Comparison of ENCODE assay signal across 29 mouse cellular contexts in genomic region chr2:131156987-131157386, GRCm38 (mm10). TPM values are rescaled to one million over a fixed set of nuclear protein-coding genes. Genes with fewer than 3 reads are reported as not detected.
A peak's percentile ranks its signal among the peaks of the same experiment; 100 is the strongest.
DNase-seq lines count a peak whose midpoint lies in the region; ATAC-seq and TF ChIP-seq lines count a peak whose summit lies in the region.
"Had no signal": no experiment of that assay in that cellular context is flagged by ENCODE, and none has a peak within 500 bp of the region (broad histone marks: within the 10 kb centered on the region; RNA-seq: fewer than 3 reads in every experiment).

No protein-coding gene starts in this region.

- H3K9me3 ChIP-seq in heart, embryonic 13.5 days: no peaks in the 10 kb centered on the region
- no peaks in the 10 kb centered on the region for H3K9me3 ChIP-seq in liver, embryonic 14.5 days (ENCODE audit: control insufficient read depth, low read length)
- H3K9me3 ChIP-seq in hindbrain, embryonic 10.5 days: no peaks in the 10 kb centered on the region
- H3K9me3 ChIP-seq: embryonic facial prominence, embryonic 10.5 days; heart, embryonic 15.5 days; limb, embryonic 12.5 days; midbrain, embryonic 12.5 days had no signal

- H3K9ac ChIP-seq in heart, embryonic 13.5 days: no peak overlapping the region
- no peak overlapping the region for H3K9ac ChIP-seq in liver, embryonic 14.5 days (replicated peaks)
- H3K9ac ChIP-seq: heart, embryonic 15.5 days; limb, embryonic 12.5 days; lung, embryonic 14.5 days had no signal

- DNase-seq in heart, adult 8-10 months (ENCODE audit: low spot score): no peak
- DNase-seq in 416B (ENCODE audit: low read depth): peak; percentile 68
- DNase-seq in adipocyte (ENCODE audit: low spot score): peak; percentile 51
- DNase-seq in liver, embryonic 14.5 days (ENCODE audit: low read depth in 3 of 3, low spot score in 3 of 3): no peak
- no peak for DNase-seq in hindbrain, embryonic 10.5 days (ENCODE audit: low spot score)
- DNase-seq in layer of hippocampus, adult 2 months (ENCODE audit: low spot score in 2 of 2): no peak
- DNase-seq: adrenal gland, postnatal 25 days; cerebellum, adult 11 months; gastrocnemius, postnatal 10 days; heart, postnatal 36 days; layer of hippocampus, postnatal 36 days; lung, embryonic 14.5 days; right cerebral cortex, postnatal 14 days; thymus, postnatal 25 days had no signal

- WGBS in heart, embryonic 13.5 days: 84% methylated on average over 7 of the region's 7 CpGs
- 88% methylated on average over 7 of the region's 7 CpGs for WGBS in liver, embryonic 14.5 days (ENCODE audit: insufficient replicate concordance)
- 94% methylated on average over 7 of the region's 7 CpGs for WGBS in hindbrain, embryonic 10.5 days

- no peak for ATAC-seq in heart, embryonic 13.5 days (ENCODE audit: extremely low read depth, insufficient number of reproducible peaks, low FRiP score, low TSS enrichment)
- ATAC-seq in liver, embryonic 14.5 days (ENCODE audit: insufficient read depth): no peak
- ATAC-seq: activated CD4-positive, CD25-positive, alpha-beta regulatory T cell, adult 4 months; forebrain, embryonic 14.5 days; hindbrain, postnatal 0 days; intestine, embryonic 16.5 days had no signal

- no peak overlapping the region for H3K4me3 ChIP-seq in heart, embryonic 13.5 days
- no peak overlapping the region for H3K4me3 ChIP-seq in liver, embryonic 14.5 days (ENCODE audit: insufficient read depth in 1 of 2, low read depth in 2 of 2, low read length in 2 of 2)
- no peak overlapping the region for H3K4me3 ChIP-seq in hindbrain, embryonic 10.5 days
- H3K4me3 ChIP-seq in layer of hippocampus, adult 2 months: no peak overlapping the region
- H3K4me3 ChIP-seq: embryonic facial prominence, embryonic 10.5 days; heart, embryonic 15.5 days; limb, embryonic 12.5 days; midbrain, embryonic 12.5 days had no signal

- H3K27me3 ChIP-seq in heart, embryonic 13.5 days (replicated peaks): no peaks in the 10 kb centered on the region
- H3K27me3 ChIP-seq in liver, embryonic 14.5 days (ENCODE audit: control insufficient read depth, insufficient read depth, low read length): no peaks in the 10 kb centered on the region
- no peaks in the 10 kb centered on the region for H3K27me3 ChIP-seq in hindbrain, embryonic 10.5 days (ENCODE audit: insufficient read depth, poor library complexity, severe bottlenecking)
- H3K27me3 ChIP-seq: heart, embryonic 15.5 days; limb, embryonic 12.5 days; midbrain, embryonic 12.5 days had no signal

- no peak overlapping the region for H3K27ac ChIP-seq in heart, embryonic 13.5 days (replicated peaks)
- no peak overlapping the region for H3K27ac ChIP-seq in liver, embryonic 14.5 days
- H3K27ac ChIP-seq in hindbrain, embryonic 10.5 days: no peak overlapping the region
- H3K27ac ChIP-seq in layer of hippocampus, adult 2 months: no peak overlapping the region
- H3K27ac ChIP-seq: embryonic facial prominence, embryonic 10.5 days; heart, embryonic 15.5 days; hindbrain, postnatal 0 days; limb, embryonic 12.5 days; midbrain, embryonic 12.5 days had no signal

- peak overlapping the region; percentile 85 for H3K4me2 ChIP-seq in heart, embryonic 13.5 days
- peak overlapping the region; percentile 7; the same call in 1 of the 2 replicates for H3K4me2 ChIP-seq in liver, embryonic 14.5 days (ENCODE audit: low read depth)
- H3K4me2 ChIP-seq: limb, embryonic 12.5 days; lung, embryonic 14.5 days; midbrain, embryonic 12.5 days had no signal

- peaks cover 57% of the 10 kb centered on the region for H3K4me1 ChIP-seq in heart, embryonic 13.5 days
- peaks cover 26 to 34% of the 10 kb centered on the region in 2 experiments for H3K4me1 ChIP-seq in liver, embryonic 14.5 days (replicated peaks; ENCODE audit: control insufficient read depth in 2 of 2, insufficient read depth in 2 of 2, low read length in 1 of 2)
- peaks cover 52% of the 10 kb centered on the region for H3K4me1 ChIP-seq in hindbrain, embryonic 10.5 days (replicated peaks)

- TF ChIP-seq CTCF in liver, embryonic 14.5 days (IDR thresholded peaks at IDR 0.05; ENCODE audit: low read depth): no peak
- TF ChIP-seq CTCF in layer of hippocampus, adult 2 months (conservative IDR thresholded peaks at IDR 0.05): no peak

- H3K36me3 ChIP-seq in heart, embryonic 13.5 days: peaks cover 28% of the 10 kb centered on the region
- H3K36me3 ChIP-seq in liver, embryonic 14.5 days (replicated peaks; ENCODE audit: control insufficient read depth, insufficient read depth, low read depth): peaks cover 20% of the 10 kb centered on the region
- H3K36me3 ChIP-seq in hindbrain, embryonic 10.5 days: peaks cover 43% of the 10 kb centered on the region

- no peak for TF ChIP-seq EP300 in liver, embryonic 14.5 days (IDR thresholded peaks at IDR 0.05; ENCODE audit: low read depth)

RNA-seq across cellular contexts. Expression of gene 1700037H04Rik, which starts 2.9 kb away (rescaled TPM):
- 69.0 and 71.4 TPM in 2 replicates for polyA plus RNA-seq in heart, embryonic 13.5 days (2015; fragmentation: Nextera tagmentation; extraction: Ambion mirVana)
- 10 to 100 TPM in 3 of 4 experiments, 1 to 10 TPM in 1; 9.7 to 12.1 (median 10.5) TPM for total RNA-seq in heart, adult 8-10 months (2022)
- 105 and 125 TPM in 2 replicates for polyA plus RNA-seq in liver, embryonic 14.5 days (2012; rRNA removed)
- polyA plus RNA-seq in liver, embryonic 14.5 days (2014; fragmentation: Nextera tagmentation; extraction: Ambion mirVana): 129 and 153 TPM in 2 replicates
- polyA plus RNA-seq in hindbrain, embryonic 10.5 days (2016; fragmentation: Nextera tagmentation; extraction: Ambion mirVana): 138 and 142 TPM in 2 replicates
- total RNA-seq in layer of hippocampus, adult 2 months (2021): 10 to 100 TPM; 46.0 to 46.7 TPM

RNA-seq across cellular contexts. Expression of gene Cenpb, which starts 22.9 kb away (rescaled TPM):
- 6.8 and 7.0 TPM in 2 replicates for polyA plus RNA-seq in heart, embryonic 13.5 days (2015; fragmentation: Nextera tagmentation; extraction: Ambion mirVana)
- 10 to 100 TPM; 89.5 to 93.4 (median 90.3) TPM for total RNA-seq in heart, adult 8-10 months (2022)
- 11.0 and 12.4 TPM in 2 replicates for polyA plus RNA-seq in liver, embryonic 14.5 days (2012; rRNA removed)
- polyA plus RNA-seq in liver, embryonic 14.5 days (2014; fragmentation: Nextera tagmentation; extraction: Ambion mirVana): 2.7 and 3.0 TPM in 2 replicates
- 9.7 and 12.8 TPM in 2 replicates for polyA plus RNA-seq in hindbrain, embryonic 10.5 days (2016; fragmentation: Nextera tagmentation; extraction: Ambion mirVana)
- total RNA-seq in layer of hippocampus, adult 2 months (2021): 10 to 100 TPM; 72.3 to 78.8 TPM

RNA-seq across cellular contexts. Expression of gene Gm11037, which starts 23.7 kb away (rescaled TPM):
- polyA plus RNA-seq in heart, embryonic 13.5 days (2015; fragmentation: Nextera tagmentation; extraction: Ambion mirVana): not detected in 2 replicates
- not detected for total RNA-seq in heart, adult 8-10 months (2022)
- not detected in 2 replicates for polyA plus RNA-seq in liver, embryonic 14.5 days (2012; rRNA removed)
- not detected in 2 replicates for polyA plus RNA-seq in liver, embryonic 14.5 days (2014; fragmentation: Nextera tagmentation; extraction: Ambion mirVana)
- not detected in 2 replicates for polyA plus RNA-seq in hindbrain, embryonic 10.5 days (2016; fragmentation: Nextera tagmentation; extraction: Ambion mirVana)
- total RNA-seq in layer of hippocampus, adult 2 months (2021): not detected
- total RNA-seq: adrenal gland, postnatal 25 days; gastrocnemius, postnatal 10 days; heart, postnatal 36 days; hindbrain, postnatal 0 days; layer of hippocampus, adult 8-10 months; layer of hippocampus, postnatal 36 days; left cerebral cortex, postnatal 10 days; megakaryocyte, adult 5-6 weeks had no signal
- polyA plus RNA-seq: activated CD4-positive, CD25-positive, alpha-beta regulatory T cell, adult 4 months; cortical plate, adult 2 months; embryonic facial prominence, embryonic 10.5 days; forebrain, embryonic 14.5 days; heart, embryonic 15.5 days; hindbrain, postnatal 0 days; intestine, embryonic 16.5 days; kidney, embryonic 14.5 days; limb, embryonic 12.5 days; lung, embryonic 14.5 days; midbrain, embryonic 12.5 days; neural tube, embryonic 11.5 days had no signal

RNA-seq across cellular contexts. Expression of gene Cdc25b, which starts 29.8 kb away (rescaled TPM):
- polyA plus RNA-seq in heart, embryonic 13.5 days (2015; fragmentation: Nextera tagmentation; extraction: Ambion mirVana): 36.6 and 41.2 TPM in 2 replicates
- 1 to 10 TPM; 4.3 to 4.9 (median 4.5) TPM for total RNA-seq in heart, adult 8-10 months (2022)
- polyA plus RNA-seq in liver, embryonic 14.5 days (2012; rRNA removed): 156 and 166 TPM in 2 replicates
- polyA plus RNA-seq in liver, embryonic 14.5 days (2014; fragmentation: Nextera tagmentation; extraction: Ambion mirVana): 184 and 209 TPM in 2 replicates
- 99.7 and 116 TPM in 2 replicates for polyA plus RNA-seq in hindbrain, embryonic 10.5 days (2016; fragmentation: Nextera tagmentation; extraction: Ambion mirVana)
- total RNA-seq in layer of hippocampus, adult 2 months (2021): 10 to 100 TPM; 23.4 to 25.5 TPM

RNA-seq across cellular contexts. Expression of gene Hspa12b, which starts 29.9 kb away (rescaled TPM):
- 8.1 and 8.4 TPM in 2 replicates for polyA plus RNA-seq in heart, embryonic 13.5 days (2015; fragmentation: Nextera tagmentation; extraction: Ambion mirVana)
- 10 to 100 TPM; 21.5 to 33.7 (median 31.0) TPM for total RNA-seq in heart, adult 8-10 months (2022)
- 1.6 and 2.1 TPM in 2 replicates for polyA plus RNA-seq in liver, embryonic 14.5 days (2012; rRNA removed)
- polyA plus RNA-seq in liver, embryonic 14.5 days (2014; fragmentation: Nextera tagmentation; extraction: Ambion mirVana): 0.71 and 0.76 TPM in 2 replicates
- polyA plus RNA-seq in hindbrain, embryonic 10.5 days (2016; fragmentation: Nextera tagmentation; extraction: Ambion mirVana): 6.4 and 7.6 TPM in 2 replicates
- 1 to 10 TPM; 9.1 to 9.5 TPM for total RNA-seq in layer of hippocampus, adult 2 months (2021)
- total RNA-seq: megakaryocyte, adult 5-6 weeks had no signal

Comparison
In these comparisons a context has a peak if more than half of its experiments do, and no peak if none do; other contexts are left out.
1. DNase-seq: peak in 416B (single experiment) and adipocyte (single experiment); none in heart, adult 8-10 months (single experiment), liver, embryonic 14.5 days (0 of 3), hindbrain, embryonic 10.5 days (single experiment) and layer of hippocampus, adult 2 months (0 of 2).